Mouse (Mus musculus): Measurements from ENCODE around the gene Chpf. TPM values are rescaled to one million over a fixed set of nuclear protein-coding genes. Genes with fewer than 3 reads are reported as not detected.

Chpf gene
- polyA plus RNA-seq, 1 experiment from 2014 or later: 27.0 TPM

DNA sequence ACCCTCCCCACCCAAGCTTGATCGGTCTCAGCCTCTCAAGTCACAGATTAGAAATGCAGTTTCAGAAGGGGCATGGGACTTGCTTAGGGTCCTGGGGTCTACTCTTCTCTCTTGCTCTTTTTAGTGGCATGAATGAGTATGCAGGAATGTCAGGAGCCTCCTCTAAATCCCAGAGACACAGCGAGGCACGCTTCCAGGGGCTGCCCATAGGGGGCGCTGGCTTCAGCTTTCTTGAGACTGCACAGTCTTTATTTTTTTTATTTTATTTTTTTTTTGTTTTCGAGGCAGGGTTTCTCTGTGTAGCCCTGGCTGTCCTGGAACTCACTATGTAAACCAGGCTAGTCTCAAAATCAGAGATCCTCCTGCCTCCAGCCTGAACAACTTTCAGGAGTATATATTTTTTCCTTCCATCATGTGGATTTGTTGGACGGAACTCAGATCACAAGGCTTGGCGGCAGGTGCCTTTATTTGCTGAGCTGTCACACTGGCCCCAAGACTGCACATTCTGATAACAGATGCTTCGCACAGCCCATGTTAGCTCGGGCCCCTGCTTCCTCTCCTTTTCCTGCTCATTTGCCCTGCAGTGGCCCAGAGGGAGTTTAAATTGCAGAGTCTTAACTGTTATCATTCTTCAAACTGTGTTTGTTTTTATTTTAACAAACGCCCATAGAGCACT is 53.2 kb downstream of the Chpf start:
- peaks cover 87% of the 10 kb centered on the region for H3K36me3 ChIP-seq (ENCODE audit: control insufficient read depth, insufficient read depth, low read length)
- peaks cover 11 to 29% of the 10 kb centered on the region in 2 experiments; a peak in 3 of 4 replicates for H3K4me1 ChIP-seq (ENCODE audit: control insufficient read depth in 2 of 2, insufficient read depth in 2 of 2, low read length in 2 of 2)
- H3K4me2 ChIP-seq (ENCODE audit: low read length): no peak overlapping the region
- no peaks in the 10 kb centered on the region for H3K9me3 ChIP-seq (ENCODE audit: control insufficient read depth, low read length)
- ATAC-seq (ENCODE audit: insufficient number of reproducible peaks, insufficient read depth, low FRiP score, low read depth): no peak
- H3K27me3 ChIP-seq (ENCODE audit: control insufficient read depth, insufficient read depth, low read length): peaks cover 20% of the 10 kb centered on the region
- no peak overlapping the region for H3K4me3 ChIP-seq (ENCODE audit: control insufficient read depth in 1 of 2, insufficient read depth in 1 of 2, low read depth in 1 of 2, low read length in 2 of 2)
- 34% methylated on average over 10 of the region's 10 CpGs for WGBS
- no peak overlapping the region for H3K27ac ChIP-seq (replicated peaks in 1 of 2; ENCODE audit: control insufficient read depth in 1 of 2, insufficient read depth in 1 of 2, low read depth in 2 of 2, low read length in 2 of 2)
- H3K9ac ChIP-seq (ENCODE audit: low read length): no peak overlapping the region

Other genes with a start within 250 kb of the Chpf start
- gene A630095N17Rik, start 247.2 kb downstream of the Chpf start, polyA plus RNA-seq (2014; fragmentation: Nextera tagmentation; extraction: Ambion mirVana): not detected in 2 replicates
- gene Dnajb2, start 242.9 kb downstream of the Chpf start, polyA plus RNA-seq (2014; fragmentation: Nextera tagmentation; extraction: Ambion mirVana): 16.9 and 17.8 TPM in 2 replicates
- 0.38 and 0.41 TPM in 2 replicates for gene Ptprn, start 214.8 kb downstream of the Chpf start, polyA plus RNA-seq (2014; fragmentation: Nextera tagmentation; extraction: Ambion mirVana)
- gene Resp18, start 200.9 kb downstream of the Chpf start, polyA plus RNA-seq (2014; fragmentation: Nextera tagmentation; extraction: Ambion mirVana): 0.53 TPM in 1 of 2 replicates, not detected in the other
- 122 and 128 TPM in 2 replicates for gene Dnpep, start 161.3 kb downstream of the Chpf start, polyA plus RNA-seq (2014; fragmentation: Nextera tagmentation; extraction: Ambion mirVana)
- 351 and 377 TPM in 2 replicates for gene Des, start 119.0 kb downstream of the Chpf start, polyA plus RNA-seq (2014; fragmentation: Nextera tagmentation; extraction: Ambion mirVana)
- gene Speg, start 104.0 kb downstream of the Chpf start, polyA plus RNA-seq (2014; fragmentation: Nextera tagmentation; extraction: Ambion mirVana): 52.4 and 53.4 TPM in 2 replicates
- gene Gmppa, start 43.4 kb downstream of the Chpf start, polyA plus RNA-seq (2014; fragmentation: Nextera tagmentation; extraction: Ambion mirVana): 53.3 and 71.9 TPM in 2 replicates
- 0.18 TPM in 1 of 2 replicates, not detected in the other for gene Asic4, start 28.9 kb downstream of the Chpf start, polyA plus RNA-seq (2014; fragmentation: Nextera tagmentation; extraction: Ambion mirVana)
- gene Tmem198, start 225 bp upstream of the Chpf start, polyA plus RNA-seq (2014; fragmentation: Nextera tagmentation; extraction: Ambion mirVana): 0.20 and 0.38 TPM in 2 replicates
- 109 and 124 TPM in 2 replicates for gene Obsl1, start 27.1 kb upstream of the Chpf start, polyA plus RNA-seq (2014; fragmentation: Nextera tagmentation; extraction: Ambion mirVana)
- gene Inha, start 27.8 kb upstream of the Chpf start, polyA plus RNA-seq (2014; fragmentation: Nextera tagmentation; extraction: Ambion mirVana): 2.6 and 3.9 TPM in 2 replicates
- 11.3 and 11.8 TPM in 2 replicates for gene Stk11ip, start 42.2 kb upstream of the Chpf start, polyA plus RNA-seq (2014; fragmentation: Nextera tagmentation; extraction: Ambion mirVana)
- gene Slc4a3, start 67.0 kb upstream of the Chpf start, polyA plus RNA-seq (2014; fragmentation: Nextera tagmentation; extraction: Ambion mirVana): 20.8 and 24.2 TPM in 2 replicates